Mouse (Mus musculus) heart, embryonic 16.5 days (tissue): Measurements from ENCODE around the gene Gm42420. TPM values are rescaled to one million over a fixed set of nuclear protein-coding genes. Genes with fewer than 3 reads are reported as not detected.
A peak's percentile ranks its signal among the peaks of the same experiment; 100 is the strongest.

Experiments
- ATAC-seq: fragments of 200-750 bp; cut with Nextera tagmentation; replicated peaks from 2 replicates; pipeline ENCODE4 v1.8.0; 2017; ENCODE audit warnings: moderate number of reproducible peaks; ENCODE audit not compliant: insufficient read depth, low FRiP score; ENCODE audit errors: extremely low read depth
- H3K27ac ChIP-seq: fragments of 300-500 bp; sonication (generic); 2 replicates; pipeline ENCODE4 v1.5.1; 2014; ENCODE audit warnings: mild to moderate bottlenecking, low read length, control low read depth, moderate library complexity
- H3K27me3 ChIP-seq: fragments of 300-500 bp; sonication (generic); 2 replicates; pipeline ENCODE4 v1.6.1; 2014; ENCODE audit warnings: low read length, mixed read lengths; ENCODE audit not compliant: control insufficient read depth, insufficient read depth
- H3K36me3 ChIP-seq: fragments of 300-500 bp; sonication (generic); 2 replicates; pipeline ENCODE4 v1.6.1; 2014; ENCODE audit not compliant: control insufficient read depth, insufficient read depth
- H3K4me1 ChIP-seq: fragments of 300-500 bp; sonication (generic); 2 replicates; pipeline ENCODE4 v1.6.1; 2014; ENCODE audit warnings: low read length, mixed read lengths; ENCODE audit not compliant: control insufficient read depth, insufficient read depth
- H3K4me2 ChIP-seq: fragments of 300-500 bp; sonication (generic); 2 replicates; pipeline ENCODE4 v1.6.1; 2014; ENCODE audit warnings: low read depth, mild to moderate bottlenecking, control low read depth, low read length
- H3K4me3 ChIP-seq: fragments of 300-500 bp; sonication (generic); 2 replicates; pipeline ENCODE4 v1.5.1; 2014; ENCODE audit warnings: mild to moderate bottlenecking, control low read depth, low read length
- H3K9ac ChIP-seq: fragments of 300-500 bp; sonication (generic); 2 replicates; pipeline ENCODE4 v1.6.1; 2014; ENCODE audit warnings: low read length, control low read depth
- H3K9me3 ChIP-seq: fragments of 300-500 bp; sonication (generic); replicated peaks from 2 replicates; pipeline ENCODE4 v1.6.1; 2016; ENCODE audit warnings: low read length; ENCODE audit not compliant: control insufficient read depth
- WGBS: fragments of 180-500 bp; shearing (Covaris S2); extraction: QIAGEN DNeasy Blood & Tissue Kit; methylation state at CpG from one replicate; pipeline ENCODE4 v1.1.7; 2014; 5-methylcytosine and 5-hydroxymethylcytosine counted together
- polyA plus RNA-seq: library from polyadenylated mRNA; unstranded; fragments of >200 nt; fragmentation: Nextera tagmentation; extraction: Ambion mirVana; gene quantifications from 2 replicates; pipeline ENCODE4 v1.2.1, GENCODE M21; 2015

Gene Gm42420
- polyA plus RNA-seq, 1 experiment from 2014 or later, result not detected

GRCm38 (mm10) chr6:39562166-39563015, 23.2 kb upstream of the Gm42420 start:
- H3K9me3 ChIP-seq, result no peaks in the 10 kb centered on the region
- no peak overlapping the region for H3K27ac ChIP-seq
- no peaks in the 10 kb centered on the region for H3K36me3 ChIP-seq
- peak overlapping the region; percentile 63 for H3K4me2 ChIP-seq
- 14% methylated on average over 23 of the region's 23 CpGs for WGBS
- 0 out of 2 replicates have a peak, but pooled peaks have one; percentile 38 for ATAC-seq
- no peaks in the 10 kb centered on the region for H3K27me3 ChIP-seq
- H3K4me1 ChIP-seq, result peaks cover 7% of the 10 kb centered on the region; the same call in 1 of the 2 replicates
- peak overlapping the region; percentile 40 for H3K4me3 ChIP-seq
- H3K9ac ChIP-seq, result 0 out of 2 replicates have a peak overlapping the region, but pooled peaks have one; percentile 44

- Histone ChIP-seq H3K4me3 (no peak overlapping the region), H3K27me3 (no peaks in the 10 kb centered on the region), H3K9ac (no peak overlapping the region), H3K9me3 (no peaks in the 10 kb centered on the region), H3K4me1 (no peaks in the 10 kb centered on the region), H3K27ac (no peak overlapping the region), H3K4me2 (no peak overlapping the region), H3K36me3 (no peaks in the 10 kb centered on the region)
- WGBS, result 11% methylated on average over 5 of the region's 5 CpGs
- no peak for ATAC-seq
Measured at GRCm38 (mm10) chr6:39567528-39567927, 18.0 kb upstream of the Gm42420 start.

DNA sequence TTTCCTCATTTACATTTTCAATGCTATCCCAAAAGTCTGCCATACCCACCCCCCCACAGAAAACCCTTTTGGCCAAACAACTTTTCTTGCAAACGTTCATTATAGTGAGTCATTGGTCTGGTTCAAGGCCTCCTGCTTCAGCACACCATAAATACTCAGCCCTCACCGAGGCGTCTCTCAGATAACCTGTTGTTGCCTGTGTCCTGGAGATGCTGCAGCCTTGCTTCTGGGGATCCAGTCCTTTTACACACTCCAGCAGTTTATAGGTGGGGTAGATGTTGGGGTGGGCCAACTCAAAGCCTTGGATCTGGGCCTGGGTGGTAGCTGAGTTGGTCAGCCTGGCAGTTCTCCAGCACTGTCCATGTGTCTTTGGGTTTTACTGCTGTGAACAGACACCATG, 15.1 kb upstream of the Gm42420 start:
- no peak for ATAC-seq
- WGBS, result 64% methylated on average over 3 of the region's 3 CpGs
- no peak overlapping the region for H3K9ac ChIP-seq
- no peak overlapping the region for H3K27ac ChIP-seq
- no peaks in the 10 kb centered on the region for H3K9me3 ChIP-seq
- H3K4me2 ChIP-seq, result no peak overlapping the region
- H3K27me3 ChIP-seq, result no peaks in the 10 kb centered on the region
- peaks cover 14% of the 10 kb centered on the region for H3K4me1 ChIP-seq
- no peak overlapping the region for H3K4me3 ChIP-seq
- no peaks in the 10 kb centered on the region for H3K36me3 ChIP-seq

DNA sequence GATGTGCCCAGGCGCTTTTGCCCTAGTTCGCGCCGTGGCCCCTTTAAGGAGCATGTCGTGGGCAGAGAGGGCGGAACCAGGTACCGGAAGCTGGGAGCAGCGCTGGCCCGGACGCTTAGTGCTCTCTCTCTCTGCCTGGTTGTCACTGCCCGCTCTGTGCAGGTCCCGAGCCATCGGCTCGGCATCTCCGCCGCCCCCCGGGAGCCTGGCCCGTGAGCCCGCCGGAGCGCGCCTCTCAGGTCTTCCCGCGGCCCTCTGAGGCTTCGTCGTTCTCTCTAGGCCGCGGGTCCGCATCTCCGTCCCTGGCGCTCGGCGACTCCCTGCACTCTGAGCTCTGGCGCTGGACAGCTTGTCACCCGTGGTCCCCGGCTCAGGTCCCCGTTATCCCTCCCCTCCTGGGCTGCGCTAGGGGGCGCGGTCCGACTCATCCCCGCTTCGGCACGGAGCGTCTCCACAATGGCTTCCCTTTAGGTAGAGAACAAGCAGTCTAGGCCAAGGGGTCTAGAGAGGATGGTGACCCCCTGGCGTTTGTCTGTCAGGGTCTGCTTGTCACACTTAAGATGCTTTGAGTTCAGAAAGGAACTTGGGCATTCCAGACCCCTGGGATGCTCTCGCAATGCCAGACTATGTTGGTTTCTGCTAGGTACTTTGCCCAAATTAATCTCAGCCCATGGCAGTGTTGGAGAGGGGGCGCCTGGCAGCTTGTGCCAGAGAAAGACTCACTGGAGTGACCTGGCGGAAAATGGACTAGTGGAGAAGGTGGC, 11.6 kb upstream of the Gm42420 start, which contains the start of gene Adck2:
Gene Adck2 (plus strand): TSS at position 83 of the 764 bp plus-strand sequence.
- under 1% methylated on average over 49 of the region's 49 CpGs for WGBS
- H3K9me3 ChIP-seq, result no peaks in the 10 kb centered on the region
- H3K9ac ChIP-seq, result peak within 1 kb of the TSS; percentile 88

GRCm38 (mm10) chr6:39574555-39574869, 11.0 kb upstream of the Gm42420 start:
- no peaks in the 10 kb centered on the region for H3K36me3 ChIP-seq
- 24% methylated on average over 10 of the region's 10 CpGs for WGBS
- H3K4me2 ChIP-seq, result peak overlapping the region; percentile 85
- peak overlapping the region; percentile 88 for H3K9ac ChIP-seq
- H3K4me3 ChIP-seq, result peak overlapping the region; percentile 84
- no peaks in the 10 kb centered on the region for H3K9me3 ChIP-seq
- H3K27me3 ChIP-seq, result no peaks in the 10 kb centered on the region
- ATAC-seq, result 0 out of 2 replicates have a peak, but pooled peaks have one; percentile 32
- peaks cover 14% of the 10 kb centered on the region for H3K4me1 ChIP-seq
- peak overlapping the region; percentile 95 for H3K27ac ChIP-seq

More for the DNA sequence above, 11.6 kb upstream of the Gm42420 start, which contains the start of gene Adck2:
- H3K4me2 ChIP-seq, result peak within 1 kb of the TSS; percentile 85
- H3K4me3 ChIP-seq, result peak within 1 kb of the TSS; percentile 84
- ATAC-seq, result peak; percentile 93
- peaks cover 14% of the 10 kb centered on the region for H3K4me1 ChIP-seq
- H3K27ac ChIP-seq, result peak within 1 kb of the TSS; percentile 95
- H3K36me3 ChIP-seq, result no peaks in the 10 kb centered on the region
- H3K27me3 ChIP-seq, result no peaks in the 10 kb centered on the region

- peak overlapping the region; percentile 95 for H3K27ac ChIP-seq
- H3K9ac ChIP-seq, result peak overlapping the region; percentile 88
- WGBS, result 62% methylated on average over 7 of the region's 7 CpGs
- peak overlapping the region; percentile 84 for H3K4me3 ChIP-seq
- H3K4me2 ChIP-seq, result peak overlapping the region; percentile 85
- no peaks in the 10 kb centered on the region for H3K27me3 ChIP-seq
- H3K9me3 ChIP-seq, result no peaks in the 10 kb centered on the region
- H3K4me1 ChIP-seq, result peaks cover 14% of the 10 kb centered on the region
- H3K36me3 ChIP-seq, result 0 out of 2 replicates have a peak, but pooled peaks cover under 1% of the 10 kb centered on the region
- no peak for ATAC-seq
Measured at GRCm38 (mm10) chr6:39574951-39575350, 10.6 kb upstream of the Gm42420 start.

DNA sequence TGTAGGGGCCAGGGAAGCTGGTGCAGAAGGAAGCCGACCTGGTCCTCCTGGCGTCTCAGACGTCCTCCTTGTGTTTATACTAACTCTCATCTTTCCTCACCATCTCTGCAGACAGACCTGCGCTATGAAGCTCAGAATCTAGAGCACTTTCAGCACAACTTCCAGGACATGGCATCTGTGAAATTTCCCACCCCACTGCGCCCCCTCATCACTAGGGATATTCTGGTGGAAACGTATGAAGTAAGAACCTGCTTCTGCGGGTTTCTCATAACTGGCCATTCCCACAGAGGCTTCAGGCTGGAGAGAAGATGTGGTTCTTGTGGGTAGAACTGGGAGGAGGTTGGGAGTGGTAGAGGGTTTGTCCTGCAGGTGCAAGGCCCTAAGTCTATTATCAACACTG, 6.0 kb upstream of the Gm42420 start:
- no peak for ATAC-seq
- Histone ChIP-seq H3K4me1 (peaks cover 6% of the 10 kb centered on the region; the same call in 1 of the 2 replicates), H3K36me3 (0 out of 2 replicates have a peak, but pooled peaks cover 14% of the 10 kb centered on the region), H3K27ac (no peak overlapping the region), H3K4me3 (no peak overlapping the region), H3K9me3 (no peaks in the 10 kb centered on the region), H3K4me2 (no peak overlapping the region), H3K27me3 (no peaks in the 10 kb centered on the region), H3K9ac (no peak overlapping the region)
- WGBS, result 84% methylated on average over 7 of the region's 7 CpGs

DNA sequence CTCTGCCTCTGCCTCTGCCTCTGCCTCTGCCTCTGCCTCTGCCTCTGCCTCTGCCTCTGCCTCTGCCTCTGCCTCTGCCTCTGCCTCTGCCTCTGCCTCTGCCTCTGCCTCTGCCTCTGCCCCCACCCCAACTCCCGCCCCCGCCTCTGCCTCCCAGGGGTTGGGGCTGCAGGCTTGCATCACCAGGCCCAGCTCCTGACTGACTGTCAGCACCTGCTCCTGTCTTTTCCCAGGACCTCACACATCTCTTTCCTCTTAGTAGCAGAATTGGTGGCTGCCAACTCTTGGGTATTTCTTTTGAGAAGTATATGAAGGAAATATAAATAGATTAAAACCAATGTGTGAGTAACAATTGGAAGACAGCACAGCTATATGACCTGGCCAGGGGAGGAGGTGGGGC, 5.0 kb upstream of the Gm42420 start:
- 0 out of 2 replicates have a peak, but pooled peaks cover 14% of the 10 kb centered on the region for H3K36me3 ChIP-seq
- no peak overlapping the region for H3K27ac ChIP-seq
- no peak for ATAC-seq

More for the DNA sequence above, 5.0 kb upstream of the Gm42420 start:
- Histone ChIP-seq H3K27me3 (no peaks in the 10 kb centered on the region), H3K4me2 (no peak overlapping the region), H3K4me3 (no peak overlapping the region), H3K4me1 (no peaks in the 10 kb centered on the region), H3K9ac (no peak overlapping the region), H3K9me3 (no peaks in the 10 kb centered on the region)
- 56% methylated on average over 2 of the region's 2 CpGs for WGBS
